Mouse (Mus musculus): ENCODE data around the gene Asic2.

GRCm38 (mm10) chr11:81767781-81768180 is 200.5 kb downstream of the Asic2 start:
- TF ChIP-seq CTCF (IDR thresholded peaks at IDR 0.05; ENCODE audit: borderline replicate concordance, insufficient read depth, low read length) = no peak
- TF ChIP-seq POLR2A (IDR thresholded peaks at IDR 0.05; ENCODE audit: low read depth, low read length) = no peak

Data from embryonic fibroblast, embryonic 13.5 days (primary cell).